Mouse (Mus musculus) forelimb bud, embryonic 11.5 days (tissue): ENCODE results near the gene Map3k3.

Source experiments
- DNase-seq: peaks from one replicate; pipeline ENCODE4 v3.0.0-alpha.2; 2012; ENCODE audit warnings: low read depth, low spot score

Map3k3 gene

DNA sequence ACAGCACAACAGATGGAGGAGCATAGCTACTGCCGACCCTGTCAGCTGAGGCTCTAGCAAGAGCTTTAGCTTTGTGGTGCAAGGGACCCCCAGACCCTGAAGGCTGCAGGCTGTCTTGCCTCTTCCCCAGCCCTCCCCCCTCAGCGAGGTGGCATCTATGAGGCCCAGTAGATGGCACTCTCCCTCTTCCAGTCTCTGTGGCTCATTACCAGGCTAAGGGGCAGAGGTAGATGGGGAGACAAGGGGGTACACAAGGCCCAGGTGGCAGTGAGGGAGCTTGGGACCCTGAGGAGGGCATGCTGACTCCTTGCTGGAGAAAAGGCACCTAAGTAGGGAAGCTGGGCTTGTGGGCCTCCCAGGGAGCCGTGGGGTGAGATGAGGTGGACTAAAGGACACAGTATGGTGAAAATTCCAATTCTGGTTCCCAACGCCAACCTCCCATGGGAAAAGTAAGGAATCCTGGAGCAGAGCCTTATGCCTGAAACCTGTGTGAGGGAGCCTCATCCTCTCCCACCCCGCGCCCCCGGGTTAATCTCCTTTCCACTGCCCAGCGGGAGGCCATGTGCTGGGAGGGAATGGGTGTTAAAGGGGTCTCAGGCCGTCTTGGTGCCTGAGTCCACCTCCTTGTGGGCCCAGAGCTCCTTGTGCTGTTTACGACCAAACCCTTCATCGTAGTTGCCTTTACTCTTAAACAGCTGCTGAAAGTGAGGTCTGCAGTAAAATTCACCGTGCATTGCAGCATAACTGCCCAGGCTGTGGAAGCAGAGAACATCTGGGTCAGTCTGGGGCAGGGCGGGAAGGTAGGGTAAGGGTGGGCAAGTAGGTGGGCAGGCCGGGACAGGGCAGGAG, 73.9 kb downstream of the Map3k3 start:
- no peak for DNase-seq

DNA sequence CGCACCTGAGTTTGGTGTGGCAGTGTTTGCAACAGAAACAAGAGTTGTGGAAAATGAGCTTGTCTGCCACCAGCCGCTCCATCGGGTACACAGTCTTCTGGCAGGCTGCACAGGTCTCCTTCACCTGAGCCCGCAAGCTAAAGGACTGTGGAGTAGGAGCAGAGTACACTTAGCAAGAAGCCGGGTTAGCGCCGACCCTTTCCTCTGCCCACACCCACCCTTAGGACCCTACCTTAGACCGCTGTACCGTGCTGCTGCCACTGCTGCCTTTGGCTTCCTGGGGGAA, 74.5 kb downstream of the Map3k3 start:
- DNase-seq, result no peak

DNA sequence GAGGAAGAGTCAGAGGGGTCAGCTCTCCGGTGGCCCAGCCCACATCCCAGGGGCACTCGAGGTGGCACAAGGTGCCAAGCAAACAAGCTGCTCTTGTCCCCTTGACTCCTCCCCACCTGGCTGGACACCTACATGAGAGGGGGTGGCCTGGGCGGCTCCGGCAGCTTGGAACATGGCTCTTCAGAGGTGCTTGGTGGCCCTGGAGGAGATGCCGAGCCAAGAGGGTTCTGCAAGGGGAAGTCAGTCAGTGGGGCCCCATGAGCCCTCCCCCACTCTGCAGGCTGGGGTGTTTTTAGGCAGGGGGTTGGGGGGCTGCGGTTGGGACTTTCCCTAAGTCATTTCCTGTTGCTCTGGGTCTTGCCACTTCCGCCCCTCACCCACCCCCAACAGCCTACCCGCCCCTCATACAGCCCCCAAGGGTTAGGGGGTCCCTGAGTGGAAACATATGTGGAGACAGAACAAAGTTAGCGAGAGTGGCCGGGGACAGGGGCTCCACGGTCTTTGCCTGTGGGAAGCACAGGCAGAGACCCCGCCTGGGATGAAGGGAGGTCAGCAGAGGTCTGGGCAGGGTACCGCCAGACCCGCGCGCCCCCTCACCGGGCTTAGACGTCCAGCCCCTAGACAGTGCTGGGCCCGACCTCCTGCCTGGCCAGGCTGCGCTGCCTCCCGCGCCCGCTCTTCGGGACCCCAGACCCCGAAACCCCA, 75.0 kb downstream of the Map3k3 start:
- peak; percentile 76 for DNase-seq

DNA sequence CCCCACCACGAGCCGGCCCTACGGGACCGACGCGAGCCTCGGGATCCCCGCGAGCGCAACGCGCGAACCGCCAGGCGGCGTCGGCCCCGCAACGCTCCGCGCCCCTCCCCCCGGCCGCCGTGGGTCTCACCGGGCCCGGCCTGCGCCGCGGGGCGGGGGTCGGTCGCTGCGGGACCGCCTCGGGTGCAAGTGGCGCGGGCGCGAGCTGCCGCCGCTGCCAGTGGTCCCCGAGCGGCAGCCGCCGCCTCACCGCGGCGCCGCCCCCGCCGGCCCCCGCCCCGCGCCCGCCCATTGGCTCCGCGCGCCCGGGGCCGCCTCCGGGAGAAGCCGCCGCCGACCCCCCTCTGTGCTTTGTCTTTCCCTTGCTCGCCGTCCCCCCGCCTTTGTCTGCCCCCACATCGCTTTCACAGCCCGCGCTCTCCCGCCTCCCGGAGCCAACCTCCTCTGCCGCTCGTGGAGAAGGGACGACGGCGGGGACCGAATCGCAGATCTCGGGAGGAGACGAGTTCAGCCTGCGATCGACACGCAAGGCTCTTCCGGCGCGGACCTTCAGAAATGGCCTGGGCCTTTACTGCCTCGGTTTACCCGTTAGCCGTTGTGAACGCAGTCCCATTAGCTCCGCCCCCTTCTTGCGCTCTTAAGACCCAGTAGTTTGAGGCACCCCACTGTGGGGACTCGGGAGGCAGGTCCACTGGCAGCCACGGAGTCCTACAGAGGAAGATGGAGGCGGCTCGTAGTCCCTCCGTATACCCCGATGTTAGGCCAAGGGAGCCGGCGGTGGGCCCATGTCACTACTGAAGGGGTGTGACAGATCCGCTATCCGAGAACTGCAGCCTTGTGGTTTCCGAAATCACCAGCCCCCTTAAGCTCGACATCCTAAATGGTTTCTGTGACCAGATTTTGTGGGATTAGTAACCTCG, 75.8 kb downstream of the Map3k3 start:
- peak; percentile 79 for DNase-seq

DNA sequence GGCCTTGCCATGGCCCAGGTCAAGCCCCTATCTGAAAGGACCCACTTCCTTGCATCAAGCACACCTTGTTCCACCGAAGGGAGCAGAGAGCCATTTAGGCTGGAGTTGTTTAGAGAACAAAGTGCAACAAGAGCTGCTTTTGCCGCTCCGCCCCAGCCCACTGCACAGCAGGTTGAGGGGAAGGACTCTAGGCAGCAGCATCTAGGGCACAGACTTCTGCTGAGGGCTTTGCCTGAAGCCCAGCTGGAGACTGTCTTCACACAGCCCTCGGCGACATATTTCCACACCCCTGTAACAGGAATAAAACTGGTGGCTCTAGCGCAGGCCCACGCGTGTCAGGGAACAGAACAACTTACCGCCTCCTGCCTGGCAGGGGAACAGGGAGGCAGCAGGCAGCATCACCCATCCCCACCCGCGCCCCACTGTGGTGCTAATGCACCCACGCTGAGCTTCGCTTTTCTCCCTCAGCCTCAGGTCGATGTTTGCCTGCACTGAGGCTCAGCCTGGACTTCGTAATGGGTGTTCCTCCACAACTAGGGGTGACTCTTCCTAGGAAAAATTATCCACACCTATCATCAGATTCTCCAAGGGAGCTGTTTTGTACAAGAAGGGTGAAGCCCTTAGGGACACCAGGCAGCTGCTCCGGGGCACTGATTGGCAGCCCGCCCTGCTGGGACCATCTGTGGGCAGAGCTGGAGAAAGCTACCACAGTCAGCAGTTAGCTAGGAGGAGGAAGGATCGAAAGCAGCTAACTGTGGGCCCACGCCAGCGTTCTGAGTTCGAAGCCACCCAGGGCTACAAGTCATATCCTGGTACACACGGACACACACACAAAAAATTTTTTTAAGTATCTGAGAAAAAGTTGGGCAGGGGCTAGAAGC, 76.7 kb downstream of the Map3k3 start, which contains the start of the genes Gm10840 and Limd2:
Gm10840 (plus strand) TSS at position 10 of the 881 bp plus-strand sequence.
Limd2 (minus strand) TSS at position 20 of the 881 bp plus-strand sequence.
- DNase-seq, result peak; percentile 64

DNA sequence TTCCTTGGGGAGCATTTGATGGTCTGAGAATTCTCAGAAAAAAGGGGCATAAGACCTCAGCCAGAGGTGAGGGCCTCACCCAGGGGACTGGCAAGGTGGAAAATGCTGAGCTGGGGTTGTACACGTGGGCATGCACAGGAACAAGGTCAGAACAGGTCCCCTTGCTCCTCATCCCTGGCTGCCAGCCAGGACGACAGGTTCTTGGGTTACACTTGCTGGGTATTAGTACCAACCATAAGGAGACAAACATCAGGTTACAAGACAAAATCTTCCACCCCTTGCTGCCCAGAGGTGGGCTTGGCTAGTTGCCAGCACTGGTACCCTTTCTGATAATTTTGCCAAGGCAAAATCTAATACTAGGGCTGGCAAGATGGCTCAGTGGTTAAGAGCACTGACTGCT, 77.8 kb downstream of the Map3k3 start:
- DNase-seq, result no peak

DNA sequence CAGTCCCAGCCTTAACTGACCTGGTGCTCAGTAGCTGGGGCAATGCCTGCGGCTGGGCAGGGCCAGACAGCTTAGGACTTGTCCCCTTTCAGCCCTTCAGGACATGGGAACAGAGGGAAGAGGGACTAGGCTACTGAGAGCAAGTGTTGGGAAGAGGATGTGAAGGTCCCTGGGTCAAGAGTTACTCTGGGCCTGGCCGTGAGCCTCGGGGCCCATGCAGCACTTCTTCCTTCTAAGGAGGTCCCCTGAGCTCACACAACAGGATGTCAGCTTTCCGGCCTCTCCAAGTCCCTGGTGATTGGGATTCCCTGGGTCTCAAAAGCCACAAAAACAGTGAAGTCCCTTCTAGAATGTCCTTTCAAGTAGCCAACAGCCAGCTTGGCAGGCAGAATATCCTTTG, 79.1 kb downstream of the Map3k3 start:
- no peak for DNase-seq

DNA sequence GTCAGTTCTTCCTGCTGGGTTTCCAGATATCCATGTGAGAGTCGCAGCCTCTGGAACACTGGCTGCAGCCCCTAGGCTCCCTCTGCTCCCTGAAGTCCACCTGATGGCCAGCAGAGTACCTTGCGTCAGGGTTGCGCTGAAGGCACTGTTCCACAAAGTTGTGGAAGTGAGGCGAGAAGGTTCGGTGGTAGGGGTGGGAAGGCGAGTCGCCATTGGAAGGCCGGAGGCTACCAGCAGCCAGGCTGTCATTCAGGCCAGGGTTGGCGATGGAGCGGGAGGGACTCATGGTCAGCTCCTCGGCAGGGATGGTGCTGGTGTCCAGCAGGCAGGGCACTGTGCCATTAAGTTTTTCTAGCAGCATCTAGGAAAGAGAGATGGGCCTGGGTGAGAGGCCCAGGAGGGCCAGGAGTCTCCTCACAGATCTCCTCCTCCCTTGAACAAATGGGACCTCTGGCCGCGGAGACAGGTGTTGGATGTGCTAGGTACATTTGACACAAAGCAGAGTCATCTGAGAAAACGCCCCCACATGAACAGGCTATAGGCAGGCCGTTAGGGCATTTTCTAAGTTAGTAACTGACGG, 80.3 kb downstream of the Map3k3 start:
- DNase-seq, result no peak

DNA sequence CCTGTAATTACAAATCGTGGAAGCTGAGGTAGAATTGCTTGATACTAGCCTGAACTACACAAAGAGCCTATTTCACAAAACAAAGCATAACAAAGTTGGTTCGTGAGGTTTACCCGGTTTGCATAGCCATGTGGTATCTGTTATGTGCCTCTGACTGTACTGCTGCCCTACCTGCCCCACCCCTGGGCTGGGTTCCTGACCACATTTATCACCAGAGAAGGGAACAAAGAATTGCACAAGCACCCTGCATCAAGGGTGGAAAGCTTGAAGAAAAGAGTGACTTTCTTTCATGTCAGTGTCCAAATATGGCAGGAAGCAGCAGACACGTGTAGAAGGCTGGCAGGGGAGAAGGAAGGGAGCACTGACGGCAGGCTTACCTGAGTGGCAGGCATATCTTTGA, 83.0 kb downstream of the Map3k3 start:
- DNase-seq, result no peak

DNA sequence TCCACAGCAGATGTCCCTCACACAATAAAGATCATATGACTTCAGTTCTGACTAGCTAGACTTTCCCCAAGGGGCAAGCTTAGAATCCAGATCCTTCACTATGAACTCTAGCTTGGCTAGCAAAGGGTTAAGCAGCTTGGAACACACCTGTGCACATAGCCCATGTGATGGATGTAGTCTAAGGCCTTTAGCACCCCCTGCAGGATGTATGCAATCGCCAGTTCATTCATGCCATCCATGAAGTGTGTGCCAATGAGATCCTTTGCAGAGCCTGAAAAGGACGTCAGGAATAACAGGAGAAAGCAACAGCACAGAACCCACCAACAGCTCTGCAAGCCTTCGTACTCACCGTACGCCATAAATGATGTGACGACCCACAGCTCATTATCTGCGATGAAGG, 86.4 kb downstream of the Map3k3 start:
- DNase-seq, result peak; percentile 46

DNA sequence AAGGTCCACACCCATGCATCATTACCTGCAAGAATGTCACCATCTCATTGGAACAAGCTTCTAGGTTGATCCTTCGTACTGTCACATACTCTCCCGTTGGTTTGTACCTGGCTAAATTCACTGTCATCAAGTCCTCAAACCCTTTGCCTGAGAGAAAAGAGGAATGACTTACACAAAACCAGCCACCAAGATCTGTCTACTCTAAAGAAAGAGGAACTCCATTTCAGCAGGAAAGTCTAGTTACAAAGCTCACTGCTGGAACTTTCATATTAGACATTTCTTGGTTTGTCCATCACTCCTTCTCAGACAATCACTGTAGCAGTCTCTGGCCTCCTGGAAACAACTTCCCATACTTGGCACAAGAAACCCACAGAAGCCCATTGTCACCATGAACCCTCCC, 88.8 kb downstream of the Map3k3 start:
- DNase-seq, result no peak

DNA sequence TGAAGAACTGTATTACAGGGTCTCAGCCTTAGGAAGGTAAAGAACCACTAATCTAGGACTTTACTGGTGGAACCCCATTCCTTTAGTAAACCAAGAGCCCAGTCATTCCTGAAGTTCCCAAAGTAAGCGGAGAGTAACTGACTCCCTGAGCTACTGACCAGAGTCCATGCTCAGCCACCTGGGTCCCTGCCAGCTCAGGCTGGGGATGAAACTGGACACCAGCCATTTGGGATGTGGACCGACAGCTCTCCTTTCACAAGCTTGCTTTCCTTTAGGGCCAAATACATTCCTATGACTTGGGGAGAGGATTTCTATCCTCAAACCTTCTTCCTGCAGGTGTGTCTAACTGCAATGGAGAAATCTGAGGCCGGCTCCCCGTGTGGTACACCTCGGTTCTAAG, 90.0 kb downstream of the Map3k3 start:
- no peak for DNase-seq

DNA sequence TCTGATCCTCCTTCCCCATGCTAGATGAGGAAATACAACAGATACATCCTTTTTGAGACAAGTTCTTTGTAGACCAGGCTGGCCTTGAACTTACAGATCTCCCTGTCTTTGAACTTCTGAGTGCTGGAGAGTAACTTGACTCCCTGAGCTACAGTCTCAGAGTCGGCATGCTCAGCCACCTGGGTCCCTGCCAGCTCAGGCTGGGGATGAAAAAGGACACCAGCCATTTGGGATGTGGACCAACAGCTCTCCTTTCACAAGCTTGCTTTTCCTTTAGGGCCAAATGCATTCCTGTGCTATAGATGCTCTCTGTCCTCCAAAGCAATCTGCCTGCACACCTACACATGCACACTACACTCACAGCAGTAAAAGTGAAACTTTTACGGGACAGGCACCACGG, 90.7 kb downstream of the Map3k3 start:
- no peak for DNase-seq

DNA sequence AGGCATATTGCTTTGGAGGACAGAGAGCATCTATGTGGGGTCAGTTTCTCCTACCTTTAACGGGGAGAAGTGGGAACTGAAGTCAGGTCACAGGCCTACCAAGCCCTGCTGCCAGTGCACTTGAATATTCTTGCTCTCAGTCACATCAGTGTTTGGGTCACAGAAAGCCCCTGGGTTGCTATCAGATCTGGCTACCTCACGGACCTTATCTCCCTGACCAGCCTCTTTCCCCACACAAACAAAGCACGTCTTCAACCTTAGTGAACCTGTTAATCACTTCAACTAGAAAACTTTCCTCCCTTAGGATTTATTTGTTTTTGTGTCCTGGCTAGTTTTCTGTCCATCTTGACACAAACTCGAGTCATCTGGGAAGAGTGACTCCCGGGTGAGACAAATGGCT, 92.0 kb downstream of the Map3k3 start:
- no peak for DNase-seq

DNA sequence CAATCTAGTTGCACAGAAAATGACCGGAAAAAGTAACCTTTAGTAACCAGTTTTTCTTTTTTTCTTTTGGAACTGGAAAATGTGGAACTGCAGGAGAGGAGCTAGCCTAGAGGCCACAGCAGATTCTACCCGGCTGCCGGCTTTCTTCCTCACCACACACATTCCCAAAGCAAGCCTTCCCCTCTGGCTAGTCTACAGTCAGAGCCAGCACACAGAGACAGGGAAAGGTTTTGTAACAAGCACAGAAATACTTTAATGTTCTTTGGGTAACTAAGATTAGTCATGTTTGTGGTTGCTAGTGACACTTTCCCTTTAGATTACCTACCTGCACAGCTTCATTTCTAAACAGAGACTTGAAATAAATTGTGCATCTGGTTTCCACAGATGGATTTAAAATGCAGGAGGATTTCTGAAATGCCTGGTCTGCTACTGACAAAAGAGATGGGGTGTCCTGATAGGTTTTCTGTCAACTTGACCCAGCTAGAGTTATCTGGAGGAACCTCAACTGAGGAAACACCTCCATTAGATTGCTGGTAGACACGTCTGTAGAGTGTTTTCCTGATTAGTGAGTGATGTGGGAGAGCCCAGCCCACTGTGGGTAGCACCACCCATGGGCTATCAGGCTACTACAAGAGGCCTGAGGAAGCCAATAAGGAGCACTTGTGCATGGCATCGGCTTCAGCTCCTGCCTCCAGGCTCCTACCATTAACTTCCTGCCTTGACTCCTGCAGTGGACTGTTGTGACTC, 93.8 kb downstream of the Map3k3 start:
- no peak for DNase-seq

DNA sequence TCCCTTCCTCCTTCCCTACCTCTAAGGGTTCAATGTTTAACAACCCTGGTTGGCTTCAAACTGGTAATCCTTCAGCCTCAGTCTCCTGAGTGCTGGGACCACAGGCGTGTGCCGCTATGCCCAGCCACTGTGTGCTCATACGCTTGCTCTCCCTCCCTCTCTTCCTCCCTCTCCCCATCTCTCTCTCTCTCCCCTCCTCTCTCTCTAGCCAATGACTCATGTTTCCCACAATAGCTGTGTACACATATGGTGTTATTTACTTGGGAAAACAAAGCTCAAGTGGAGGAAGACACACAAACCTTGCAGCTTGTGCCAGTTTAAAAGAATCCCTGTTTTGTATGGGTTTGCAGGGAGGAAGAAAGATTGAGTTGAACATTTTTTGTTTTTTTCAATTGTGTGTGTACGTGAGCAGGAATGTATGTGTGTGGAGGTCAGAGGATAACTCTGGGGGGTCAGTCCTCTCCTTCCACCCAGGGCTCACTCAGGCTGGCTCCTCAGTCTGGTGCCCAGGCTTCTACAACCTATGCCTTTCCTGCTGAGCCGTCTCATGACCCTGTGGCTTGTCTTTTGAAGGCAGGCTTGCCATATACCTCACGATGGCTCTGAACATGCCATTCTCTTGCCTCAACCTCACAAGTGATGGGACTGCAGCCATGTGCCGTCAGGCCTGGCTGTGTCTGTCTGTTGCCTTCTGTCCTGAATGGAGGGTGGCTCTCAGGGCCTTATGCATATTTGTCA, 95.5 kb downstream of the Map3k3 start:
- DNase-seq, result no peak

DNA sequence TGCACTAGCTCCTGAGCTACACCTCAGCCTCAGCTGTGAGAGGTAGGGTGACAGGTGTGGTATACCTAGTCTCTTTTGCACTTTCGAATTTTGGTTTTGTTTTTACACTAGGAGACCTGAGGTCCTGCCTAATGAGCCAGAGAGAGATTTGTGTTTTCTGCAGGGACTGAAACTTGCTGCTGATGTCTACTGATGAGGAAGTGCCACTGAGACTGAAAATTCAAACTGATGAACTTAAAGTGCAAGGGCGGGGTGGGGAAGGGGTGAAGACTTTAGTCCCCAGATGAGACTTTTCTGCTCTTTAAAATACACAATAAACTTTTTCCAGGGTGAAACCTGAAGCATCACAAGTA, 96.0 kb downstream of the Map3k3 start:
- DNase-seq, result no peak

DNA sequence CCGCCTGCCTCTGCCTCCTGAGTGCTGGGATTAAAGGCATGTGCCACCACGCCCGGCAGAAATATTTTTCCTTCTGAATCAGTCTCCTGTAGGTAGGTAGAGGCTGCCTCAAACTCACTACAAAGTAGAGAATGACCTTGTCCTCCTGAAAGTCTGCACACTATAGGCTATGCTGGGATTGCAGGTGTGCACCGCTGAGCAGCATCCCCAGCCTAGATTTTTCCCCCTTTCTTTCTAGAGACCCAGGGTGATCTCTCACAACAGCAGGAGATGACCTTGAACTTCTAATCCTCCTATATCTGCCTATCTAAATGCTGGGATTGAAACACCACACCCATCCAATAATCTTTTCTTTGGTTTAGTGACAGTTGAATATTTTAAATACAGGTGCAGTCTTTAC, 102.9 kb downstream of the Map3k3 start:
- no peak for DNase-seq

DNA sequence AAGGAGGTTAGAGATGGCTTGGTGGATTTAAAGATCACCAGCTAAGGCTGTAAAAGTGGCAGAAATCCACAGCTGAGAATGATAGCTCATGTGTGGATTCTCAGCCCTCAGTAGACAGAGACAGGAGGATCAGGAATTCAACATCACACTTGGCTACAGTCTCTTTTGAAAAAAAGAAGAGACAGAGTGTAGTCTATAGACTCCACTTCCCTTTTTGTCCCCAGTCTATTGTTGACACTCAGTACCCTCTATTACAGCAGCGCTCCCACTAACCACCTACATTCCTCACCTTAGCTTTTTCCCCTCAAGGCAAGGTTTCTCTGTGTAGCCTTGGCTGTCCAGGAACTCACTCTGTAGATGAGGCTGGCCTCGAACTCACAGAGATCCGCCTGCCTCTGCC, 107.3 kb downstream of the Map3k3 start:
- no peak for DNase-seq

DNA sequence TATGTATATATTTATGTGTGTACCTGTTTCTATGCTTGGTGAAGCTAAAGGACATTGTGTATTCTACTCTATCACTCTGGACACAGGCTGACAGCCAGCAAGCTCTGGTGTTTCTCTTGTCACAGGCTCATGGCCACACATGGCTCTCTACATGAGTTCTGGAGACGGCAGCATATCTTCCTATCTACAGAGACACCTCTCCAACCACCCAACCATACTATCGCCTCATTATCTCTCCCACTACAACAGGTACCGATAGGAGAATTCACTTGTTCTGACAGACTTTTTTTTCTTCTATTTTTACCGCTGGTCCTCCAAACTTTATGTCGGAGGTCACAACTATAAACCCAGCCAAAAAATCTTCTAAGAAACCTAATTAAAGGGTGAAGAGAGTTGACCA, 107.8 kb downstream of the Map3k3 start:
- no peak for DNase-seq
